Mouse (Mus musculus): ENCODE measurements at regions not wholly inside any gene's neighbourhood (a gene's known extent, or its start where the extent isn't known, plus 50 kb on each side); places are given as distances from the start of the nearest gene placed in this dataset.
"Not testable (repeated sequence)": the region's sequence is repeated elsewhere in the genome, so short reads cannot be mapped to it uniquely, and the experiment has no call there.

- DNase-seq (ENCODE audit: low read depth): peak; percentile 3
Measured at GRCm38 (mm10) chr6:84317026-84317425, 276.7 kb downstream of the Cyp26b1 start.

- no peak for DNase-seq (ENCODE audit: low read depth)
Measured at GRCm38 (mm10) chr6:84315175-84315912, 278.4 kb downstream of the Cyp26b1 start.

- no peak for DNase-seq (ENCODE audit: low read depth)
Measured at GRCm38 (mm10) chr6:84313797-84314196, 279.9 kb downstream of the Cyp26b1 start.

- DNase-seq (ENCODE audit: low read depth): no peak
Measured at GRCm38 (mm10) chr6:84310635-84311241, 283.0 kb downstream of the Cyp26b1 start.

- DNase-seq (ENCODE audit: low read depth): no peak
Measured at GRCm38 (mm10) chr6:84307556-84307955, 286.2 kb downstream of the Cyp26b1 start.

- no peak for DNase-seq (ENCODE audit: low read depth)
Measured at GRCm38 (mm10) chr6:84306585-84306984, 287.1 kb downstream of the Cyp26b1 start.

- DNase-seq (ENCODE audit: low read depth): no peak
Measured at GRCm38 (mm10) chr6:84305093-84305492, 288.6 kb downstream of the Cyp26b1 start.

GRCm38 (mm10) chr6:84302916-84303315 is 290.8 kb downstream of the Cyp26b1 start:
- DNase-seq (ENCODE audit: low read depth): not testable (repeated sequence)

- no peak for DNase-seq (ENCODE audit: low read depth)
Measured at GRCm38 (mm10) chr6:84299936-84300335, 291.5 kb downstream of the Dysf start.

GRCm38 (mm10) chr6:84299146-84299545 is 290.8 kb downstream of the Dysf start:
- DNase-seq (ENCODE audit: low read depth): no peak

- not testable (repeated sequence) for DNase-seq (ENCODE audit: low read depth)
Measured at GRCm38 (mm10) chr6:84273907-84274306, 265.5 kb downstream of the Dysf start.

GRCm38 (mm10) chr6:84272520-84273311 is 264.3 kb downstream of the Dysf start:
- no peak for DNase-seq (ENCODE audit: low read depth)

- DNase-seq (ENCODE audit: low read depth): no peak
Measured at GRCm38 (mm10) chr6:84271966-84272365, 263.6 kb downstream of the Dysf start.

GRCm38 (mm10) chr6:84271441-84271840 is 263.1 kb downstream of the Dysf start:
- no peak for DNase-seq (ENCODE audit: low read depth)

GRCm38 (mm10) chr6:84270518-84271165 is 262.3 kb downstream of the Dysf start:
- DNase-seq (ENCODE audit: low read depth): no peak

GRCm38 (mm10) chr6:84269478-84269877 is 261.1 kb downstream of the Dysf start:
- DNase-seq (ENCODE audit: low read depth): no peak

- DNase-seq (ENCODE audit: low read depth): no peak
Measured at GRCm38 (mm10) chr6:84269023-84269422, 260.6 kb downstream of the Dysf start.

- DNase-seq (ENCODE audit: low read depth): no peak
Measured at GRCm38 (mm10) chr6:84268111-84268510, 259.7 kb downstream of the Dysf start.

- no peak for DNase-seq (ENCODE audit: low read depth)
Measured at GRCm38 (mm10) chr6:84267526-84267925, 259.1 kb downstream of the Dysf start.

GRCm38 (mm10) chr6:84266736-84267135 is 258.3 kb downstream of the Dysf start:
- no peak for DNase-seq (ENCODE audit: low read depth)

GRCm38 (mm10) chr6:84264681-84265080 is 256.3 kb downstream of the Dysf start:
- no peak for DNase-seq (ENCODE audit: low read depth)

- no peak for DNase-seq (ENCODE audit: low read depth)
Measured at GRCm38 (mm10) chr6:84263686-84264085, 255.3 kb downstream of the Dysf start.
